Mouse (Mus musculus) kidney, embryonic 15.5 days (tissue): ENCODE data around the gene Fam20b. TPM values are rescaled to one million over a fixed set of nuclear protein-coding genes. Genes with fewer than 3 reads are reported as not detected.

Source experiments
- ATAC-seq: fragments of 200-750 bp; cut with Nextera tagmentation; replicated peaks from 2 replicates; pipeline ENCODE4 v1.8.0; 2017; ENCODE audit warnings: moderate TSS enrichment; ENCODE audit not compliant: low FRiP score
- H3K27ac ChIP-seq: fragments of 300-500 bp; sonication (generic); 2 replicates; pipeline ENCODE4 v1.5.1; 2015; ENCODE audit warnings: mild to moderate bottlenecking, inconsistent platforms
- H3K27me3 ChIP-seq: fragments of 300-500 bp; sonication (generic); 2 replicates; pipeline ENCODE4 v1.6.1; 2015; ENCODE audit warnings: inconsistent platforms
- H3K36me3 ChIP-seq: fragments of 300-500 bp; sonication (generic); 2 replicates; pipeline ENCODE4 v1.6.1; 2015; ENCODE audit warnings: inconsistent platforms
- H3K4me1 ChIP-seq: fragments of 300-500 bp; sonication (generic); 2 replicates; pipeline ENCODE4 v1.6.1; 2015; ENCODE audit warnings: inconsistent platforms
- H3K4me2 ChIP-seq: fragments of 300-500 bp; sonication (generic); 2 replicates; pipeline ENCODE4 v1.6.1; 2015; ENCODE audit warnings: moderate library complexity, mild to moderate bottlenecking, inconsistent platforms
- H3K4me3 ChIP-seq: fragments of 300-500 bp; sonication (generic); replicated peaks from 2 replicates; pipeline ENCODE4 v1.5.1; 2015; ENCODE audit warnings: mild to moderate bottlenecking, inconsistent platforms
- H3K9ac ChIP-seq: fragments of 300-500 bp; sonication (generic); 2 replicates; pipeline ENCODE4 v1.6.1; 2015; ENCODE audit warnings: mild to moderate bottlenecking, inconsistent platforms
- H3K9me3 ChIP-seq: fragments of 300-500 bp; sonication (generic); replicated peaks from 2 replicates; pipeline ENCODE4 v1.6.1; 2016; ENCODE audit warnings: inconsistent platforms
- WGBS: fragments of 180-500 bp; shearing (Covaris S2); methylation state at CpG from one replicate; pipeline ENCODE4 v1.1.7; 2015; ENCODE audit warnings: mixed read lengths; 5-methylcytosine and 5-hydroxymethylcytosine counted together
- polyA plus RNA-seq: library from polyadenylated mRNA; unstranded; fragments of >200 nt; fragmentation: Nextera tagmentation; extraction: Ambion mirVana; gene quantifications from 2 replicates; pipeline ENCODE4 v1.2.1, GENCODE M21; 2015

Fam20b gene
- polyA plus RNA-seq, 1 experiment from 2014 or later: 32.0 TPM

DNA sequence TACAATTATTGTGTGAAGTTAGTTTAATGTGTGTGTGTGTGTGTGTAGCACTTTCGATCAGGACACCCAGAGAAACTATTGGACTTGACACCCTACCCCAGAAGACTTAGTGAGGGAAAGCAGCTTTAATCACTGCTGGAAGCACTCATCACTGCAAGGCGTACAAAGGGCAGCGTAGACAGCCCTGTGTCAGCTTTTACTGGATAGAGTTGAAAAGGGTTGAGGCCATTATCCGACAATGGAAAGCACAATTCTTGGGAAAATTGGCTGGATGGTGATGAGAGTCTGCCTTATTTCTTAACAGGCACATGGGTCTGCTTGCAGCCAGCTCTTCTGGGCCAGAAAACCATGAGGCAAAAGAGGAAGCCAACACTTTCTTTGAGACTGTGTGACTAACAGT is 1.2 kb upstream of the Fam20b start:
- no peaks in the 10 kb centered on the region for H3K36me3 ChIP-seq
- no peak overlapping the region for H3K27ac ChIP-seq
- no peak overlapping the region; the same call in 1 of the 2 replicates for H3K4me3 ChIP-seq
- WGBS: 66% methylated on average over 4 of the region's 4 CpGs
- 0 out of 2 replicates have a peak, but pooled peaks cover 3% of the 10 kb centered on the region for H3K27me3 ChIP-seq
- peaks cover 31% of the 10 kb centered on the region for H3K4me1 ChIP-seq
- H3K9ac ChIP-seq: no peak overlapping the region
- no peak for ATAC-seq
- H3K9me3 ChIP-seq: no peaks in the 10 kb centered on the region
- H3K4me2 ChIP-seq: peak overlapping the region; percentile 75; the same call in 1 of the 2 replicates

DNA sequence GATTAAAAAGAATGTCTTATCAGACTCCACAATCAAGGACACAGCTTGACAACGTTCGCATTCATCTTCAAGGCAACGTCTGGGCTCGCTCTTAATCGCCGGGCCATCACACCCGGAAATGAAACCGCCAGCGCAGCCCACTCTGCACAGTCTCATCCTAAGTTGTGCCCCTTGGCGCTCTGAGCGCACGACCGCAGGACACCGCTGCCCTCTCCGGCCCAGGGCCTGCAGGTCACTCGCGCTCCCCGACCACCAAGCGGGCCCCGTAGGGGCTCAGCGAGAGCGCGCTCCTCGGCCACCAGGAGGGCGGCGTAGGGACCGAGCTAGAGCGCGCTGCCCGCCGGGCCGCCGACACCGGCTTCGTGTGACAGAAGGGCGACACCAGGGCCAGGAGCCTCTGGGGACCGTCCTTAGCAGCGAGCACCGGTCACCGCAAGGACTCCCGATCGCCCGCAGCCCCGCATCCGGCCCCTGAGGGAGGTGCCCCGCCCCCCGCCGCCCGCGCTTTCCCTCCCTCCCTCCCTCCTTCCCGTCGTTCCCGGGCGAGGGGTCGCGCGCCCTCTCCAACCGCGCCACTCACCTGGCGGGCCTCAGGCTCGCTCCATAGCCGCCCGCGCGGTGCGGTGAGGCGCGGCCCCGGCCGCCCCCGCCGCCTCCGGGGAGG is 468 bp downstream of the Fam20b start:
- Histone ChIP-seq H3K9me3 (no peaks in the 10 kb centered on the region), H3K9ac (peak overlapping the region; percentile 77), H3K27me3 (no peaks in the 10 kb centered on the region), H3K4me3 (peak overlapping the region; percentile 70), H3K4me1 (peaks cover 33% of the 10 kb centered on the region), H3K4me2 (peak overlapping the region; percentile 75), H3K36me3 (no peaks in the 10 kb centered on the region), H3K27ac (peak overlapping the region; percentile 95)
- under 1% methylated on average over 50 of the region's 73 CpGs for WGBS
- peak; percentile 88 for ATAC-seq

DNA sequence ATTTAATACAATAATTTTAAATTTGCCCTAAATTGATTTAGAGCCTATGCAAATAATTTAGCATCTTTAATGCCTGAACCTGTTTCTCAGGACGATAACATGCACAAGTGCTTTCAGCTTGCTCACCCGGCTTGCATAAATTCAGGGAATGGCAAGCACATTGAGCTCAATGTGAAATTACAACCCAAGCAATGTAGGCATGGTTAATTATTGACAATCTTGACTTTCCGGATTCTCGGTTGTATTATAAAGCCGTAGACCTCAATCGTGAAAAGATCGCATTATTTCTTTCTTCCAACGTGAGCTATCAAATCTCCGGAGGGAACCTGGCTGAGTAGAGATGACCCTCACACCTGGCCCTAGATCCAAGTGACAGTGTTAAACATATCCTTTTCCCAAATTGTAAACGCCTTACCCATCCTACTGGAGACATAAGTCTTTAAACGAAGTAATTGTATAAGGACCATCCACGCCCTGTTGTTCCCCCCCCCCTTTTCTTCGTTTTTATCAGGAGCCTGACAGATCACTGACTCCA is 1.1 kb downstream of the Fam20b start:
- no peak for ATAC-seq
- H3K4me3 ChIP-seq: peak overlapping the region; percentile 70
- peak overlapping the region; percentile 77 for H3K9ac ChIP-seq
- H3K9me3 ChIP-seq: no peaks in the 10 kb centered on the region
- no peaks in the 10 kb centered on the region for H3K36me3 ChIP-seq
- 9% methylated on average over 13 of the region's 13 CpGs for WGBS
- peaks cover 33% of the 10 kb centered on the region for H3K4me1 ChIP-seq
- H3K27ac ChIP-seq: peak overlapping the region; percentile 95
- no peaks in the 10 kb centered on the region for H3K27me3 ChIP-seq
- H3K4me2 ChIP-seq: peak overlapping the region; percentile 75

DNA sequence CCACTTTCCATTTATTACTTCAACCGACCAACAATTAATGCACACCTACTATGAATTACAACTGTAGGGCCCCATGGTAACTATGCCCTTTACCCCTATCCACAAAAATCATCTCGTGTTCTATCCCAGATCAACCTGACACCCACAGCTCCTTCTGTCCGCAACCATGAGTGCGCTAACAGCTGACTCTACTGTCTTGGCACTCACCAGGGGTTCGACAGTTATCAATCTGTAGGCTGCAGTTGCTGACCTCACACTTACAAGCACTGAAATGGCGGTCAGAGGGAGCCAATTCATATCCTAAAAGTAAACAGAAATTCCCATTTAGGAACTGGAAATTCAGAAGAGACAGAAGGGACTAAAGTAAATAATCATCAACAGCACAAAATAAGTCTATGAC is 2.2 kb downstream of the Fam20b start:
- H3K27ac ChIP-seq: no peak overlapping the region
- ATAC-seq: no peak
- H3K9me3 ChIP-seq: no peaks in the 10 kb centered on the region
- H3K36me3 ChIP-seq: no peaks in the 10 kb centered on the region
- H3K4me2 ChIP-seq: no peak overlapping the region
- no peak overlapping the region for H3K9ac ChIP-seq
- no peak overlapping the region for H3K4me3 ChIP-seq
- 80% methylated on average over 6 of the region's 6 CpGs for WGBS
- H3K27me3 ChIP-seq: no peaks in the 10 kb centered on the region
- H3K4me1 ChIP-seq: peaks cover 33% of the 10 kb centered on the region

DNA sequence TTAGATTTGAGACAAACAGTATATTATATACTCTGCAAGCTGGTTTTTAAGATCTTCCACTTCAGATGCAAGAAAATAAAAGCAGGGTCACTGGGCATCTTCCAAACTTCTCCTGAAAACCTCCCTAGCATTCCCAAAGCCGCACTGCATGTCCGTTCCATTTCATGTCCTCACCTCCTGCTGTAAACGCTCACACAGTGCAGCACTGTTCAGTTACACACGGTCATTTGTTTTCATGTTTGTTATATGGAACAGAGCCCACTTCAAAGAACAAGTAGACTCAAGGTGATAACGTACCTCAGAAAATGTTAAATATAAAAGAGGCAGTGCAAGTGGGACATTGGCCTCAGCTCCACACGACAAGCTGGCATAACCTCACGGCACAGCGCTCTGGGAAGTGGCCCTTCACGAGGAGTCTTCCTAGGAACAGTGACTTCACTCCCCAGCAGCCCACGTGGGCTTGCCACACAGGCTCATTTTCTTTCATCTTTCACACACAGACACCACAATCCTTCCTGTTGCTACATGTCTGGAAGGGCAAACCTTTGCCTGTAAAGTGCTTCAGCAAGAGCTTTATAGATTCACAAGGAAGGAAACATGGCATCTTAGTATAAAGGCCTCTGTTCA is 8.3 kb downstream of the Fam20b start:
- Histone ChIP-seq H3K27ac (0 out of 2 replicates have a peak overlapping the region, but pooled peaks have one; percentile 28), H3K9me3 (no peaks in the 10 kb centered on the region), H3K4me1 (peaks cover 14% of the 10 kb centered on the region), H3K9ac (no peak overlapping the region), H3K27me3 (no peaks in the 10 kb centered on the region), H3K4me2 (no peak overlapping the region), H3K36me3 (peaks cover 5% of the 10 kb centered on the region), H3K4me3 (no peak overlapping the region)
- 56% methylated on average over 10 of the region's 10 CpGs for WGBS
- ATAC-seq: 0 out of 2 replicates have a peak, but pooled peaks have one; percentile 49

DNA sequence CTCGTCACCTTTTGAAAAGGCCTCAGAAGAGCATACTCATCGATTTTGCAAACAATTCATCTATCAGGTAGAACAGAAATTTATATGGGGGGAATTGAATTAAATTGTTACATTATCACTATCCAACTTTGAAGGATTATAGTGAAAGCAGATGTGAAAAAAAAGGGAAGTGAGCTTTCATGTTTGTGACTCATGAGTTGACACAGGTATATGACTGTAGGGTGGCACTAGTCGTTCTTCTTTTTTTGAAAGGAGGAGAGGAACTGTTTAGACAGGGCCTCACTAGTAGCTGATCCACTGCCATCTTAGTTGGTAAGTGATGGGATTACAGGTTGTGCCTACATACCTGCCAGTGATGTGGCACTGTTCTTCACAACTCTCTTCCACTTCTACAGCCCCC is 10.2 kb downstream of the Fam20b start:
- 86% methylated on average over 3 of the region's 3 CpGs for WGBS

DNA sequence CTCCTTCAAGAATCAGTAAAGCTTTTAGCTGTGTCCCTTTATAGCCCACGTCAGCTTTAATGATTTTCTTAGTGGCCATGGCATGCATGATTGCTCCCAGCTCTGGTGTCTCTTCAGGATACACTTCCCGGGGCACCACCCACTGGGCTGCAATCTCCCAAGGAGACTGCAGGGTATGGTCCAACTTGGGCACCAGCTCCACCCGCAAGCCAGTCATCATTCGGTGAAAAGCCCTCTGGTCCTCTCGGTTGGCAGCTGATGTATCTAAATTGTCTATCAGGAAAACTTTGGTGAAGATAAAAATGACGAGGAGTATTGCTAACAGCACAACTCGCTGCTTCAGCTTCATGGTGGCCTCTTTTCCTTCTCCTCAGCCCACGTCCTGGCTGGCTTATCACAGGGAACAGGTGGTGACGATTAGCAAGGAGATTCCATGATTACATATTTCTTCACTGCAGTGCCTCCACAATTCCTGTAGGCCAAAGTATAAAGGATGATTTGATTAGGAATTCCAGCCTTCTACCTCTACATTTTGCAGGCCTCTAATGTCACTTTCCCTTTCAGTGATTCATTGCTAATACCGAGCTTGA is 13.1 kb downstream of the Fam20b start:
- Histone ChIP-seq H3K9me3 (no peaks in the 10 kb centered on the region), H3K36me3 (peaks cover 50% of the 10 kb centered on the region), H3K27me3 (no peaks in the 10 kb centered on the region), H3K4me2 (no peak overlapping the region), H3K4me3 (no peak overlapping the region), H3K27ac (no peak overlapping the region), H3K4me1 (peaks cover 7% of the 10 kb centered on the region), H3K9ac (no peak overlapping the region)
- ATAC-seq: no peak
- WGBS: 68% methylated on average over 10 of the region's 10 CpGs

More for the DNA sequence above, 10.2 kb downstream of the Fam20b start:
- no peaks in the 10 kb centered on the region for H3K9me3 ChIP-seq
- peaks cover 11% of the 10 kb centered on the region for H3K4me1 ChIP-seq
- no peak for ATAC-seq
- H3K27ac ChIP-seq: no peak overlapping the region
- no peak overlapping the region for H3K9ac ChIP-seq
- no peak overlapping the region for H3K4me2 ChIP-seq
- H3K27me3 ChIP-seq: no peaks in the 10 kb centered on the region
- no peak overlapping the region for H3K4me3 ChIP-seq
- peaks cover 24% of the 10 kb centered on the region for H3K36me3 ChIP-seq

DNA sequence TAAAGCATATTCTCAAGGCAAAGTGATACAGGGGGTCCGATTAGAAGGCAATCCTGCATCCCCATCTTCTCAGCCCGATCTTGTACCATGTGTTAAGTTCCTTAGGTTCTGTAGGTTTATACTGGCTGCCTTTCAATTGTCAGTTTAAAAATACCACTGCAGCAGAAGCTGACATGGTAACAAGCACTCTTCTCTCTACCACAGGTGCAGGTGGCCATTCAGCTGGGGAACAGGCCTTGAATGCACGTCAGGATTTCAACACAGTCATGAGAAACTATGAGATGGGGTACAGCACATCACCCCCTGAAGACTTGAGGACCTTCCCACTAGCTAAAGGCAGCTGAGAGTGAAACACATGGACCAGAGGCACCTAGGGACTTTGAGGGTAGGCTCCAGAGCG is 15.4 kb downstream of the Fam20b start:
- H3K4me2 ChIP-seq: no peak overlapping the region
- H3K4me1 ChIP-seq: no peaks in the 10 kb centered on the region
- WGBS: 91% methylated on average over 4 of the region's 4 CpGs
- H3K9me3 ChIP-seq: no peaks in the 10 kb centered on the region
- no peak overlapping the region for H3K4me3 ChIP-seq
- H3K27me3 ChIP-seq: no peaks in the 10 kb centered on the region
- no peak overlapping the region for H3K9ac ChIP-seq
- peaks cover 68% of the 10 kb centered on the region for H3K36me3 ChIP-seq
- no peak overlapping the region for H3K27ac ChIP-seq
- no peak for ATAC-seq

DNA sequence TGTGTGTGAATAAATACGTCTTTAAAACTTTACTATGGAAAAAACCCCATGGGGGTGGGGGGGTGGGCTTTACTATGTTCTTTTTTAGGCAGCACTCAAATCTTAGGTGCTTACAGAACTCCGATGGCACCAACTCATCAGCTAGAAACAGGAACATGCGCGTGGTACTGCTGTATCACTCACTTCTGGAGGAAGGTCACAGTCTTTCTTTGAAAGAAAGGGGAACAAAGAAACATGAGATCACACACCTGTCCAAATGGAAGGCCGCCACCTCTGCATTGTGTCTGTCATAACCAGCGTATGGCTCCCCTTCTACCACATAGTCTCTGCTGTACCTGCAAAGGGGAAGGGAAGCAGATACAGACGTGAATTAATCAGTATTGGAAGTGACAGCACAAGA is 16.7 kb downstream of the Fam20b start:
- Histone ChIP-seq H3K27me3 (no peaks in the 10 kb centered on the region), H3K9me3 (no peaks in the 10 kb centered on the region), H3K27ac (no peak overlapping the region), H3K4me2 (no peak overlapping the region), H3K4me1 (no peaks in the 10 kb centered on the region), H3K4me3 (no peak overlapping the region), H3K36me3 (peaks cover 79% of the 10 kb centered on the region), H3K9ac (no peak overlapping the region)
- ATAC-seq: no peak
- 93% methylated on average over 7 of the region's 7 CpGs for WGBS

DNA sequence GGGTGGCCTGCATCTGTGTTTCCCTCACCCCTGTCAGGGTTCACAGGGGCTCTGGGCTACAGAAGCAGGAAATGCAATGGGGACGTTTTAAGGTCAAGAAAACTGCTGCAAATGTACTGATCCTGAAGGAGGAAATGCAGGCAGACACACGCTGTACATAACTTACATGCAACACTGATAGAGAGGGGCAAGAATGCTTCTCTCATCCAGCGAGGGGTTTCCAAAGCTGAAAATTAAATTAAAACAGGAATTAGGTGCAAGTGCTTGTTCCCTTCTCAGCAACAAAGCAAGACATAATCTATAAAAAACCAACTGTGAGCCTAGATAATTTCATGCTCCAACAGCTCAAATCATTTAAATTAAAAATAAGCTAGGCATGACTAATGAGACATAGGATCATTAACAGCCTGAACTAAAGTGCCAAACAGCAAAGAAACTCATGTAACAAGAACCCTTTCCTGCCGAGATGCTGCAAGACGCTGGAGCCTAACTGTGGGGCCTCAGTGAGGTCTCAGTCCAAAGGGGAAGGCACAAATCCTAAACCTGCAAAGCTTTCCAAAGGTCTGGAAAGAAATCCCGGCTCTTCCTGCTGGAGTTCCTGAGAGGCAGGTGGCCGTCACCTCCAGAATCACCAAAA is 32.7 kb downstream of the Fam20b start:
- Histone ChIP-seq H3K4me2 (no peak overlapping the region), H3K9ac (no peak overlapping the region), H3K36me3 (peaks cover 81% of the 10 kb centered on the region), H3K9me3 (no peaks in the 10 kb centered on the region), H3K4me3 (no peak overlapping the region), H3K27ac (peak overlapping the region; percentile 81), H3K27me3 (no peaks in the 10 kb centered on the region), H3K4me1 (peaks cover 25% of the 10 kb centered on the region)
- 40% methylated on average over 7 of the region's 7 CpGs for WGBS
- peak; percentile 86 for ATAC-seq

DNA sequence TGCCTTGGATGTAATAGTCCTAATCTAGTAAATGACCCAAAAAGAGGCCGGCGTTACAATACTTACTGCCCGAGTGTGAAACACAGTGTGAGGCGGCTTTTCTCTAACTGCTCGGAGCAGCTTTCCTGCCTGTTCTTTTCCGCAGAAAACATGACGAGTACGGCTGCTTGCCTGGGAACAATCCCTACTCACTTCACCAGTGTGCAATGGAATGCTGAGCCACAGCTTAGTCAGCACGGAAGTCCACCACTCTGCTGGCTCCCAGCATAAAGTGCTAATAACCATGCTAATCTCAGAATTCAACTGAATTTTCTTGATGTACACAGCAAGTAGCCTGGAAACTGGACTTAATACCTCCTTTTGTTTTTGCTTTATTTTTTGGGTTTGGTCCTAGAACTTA is 39.3 kb downstream of the Fam20b start:
- H3K27me3 ChIP-seq: no peaks in the 10 kb centered on the region
- no peaks in the 10 kb centered on the region for H3K9me3 ChIP-seq
- no peak overlapping the region for H3K4me3 ChIP-seq
- no peak overlapping the region for H3K4me2 ChIP-seq
- peaks cover 46% of the 10 kb centered on the region for H3K36me3 ChIP-seq
- H3K9ac ChIP-seq: no peak overlapping the region
- no peak for ATAC-seq
- H3K27ac ChIP-seq: no peak overlapping the region
- WGBS: 78% methylated on average over 9 of the region's 9 CpGs
- H3K4me1 ChIP-seq: peaks cover 5% of the 10 kb centered on the region; the same call in 1 of the 2 replicates

DNA sequence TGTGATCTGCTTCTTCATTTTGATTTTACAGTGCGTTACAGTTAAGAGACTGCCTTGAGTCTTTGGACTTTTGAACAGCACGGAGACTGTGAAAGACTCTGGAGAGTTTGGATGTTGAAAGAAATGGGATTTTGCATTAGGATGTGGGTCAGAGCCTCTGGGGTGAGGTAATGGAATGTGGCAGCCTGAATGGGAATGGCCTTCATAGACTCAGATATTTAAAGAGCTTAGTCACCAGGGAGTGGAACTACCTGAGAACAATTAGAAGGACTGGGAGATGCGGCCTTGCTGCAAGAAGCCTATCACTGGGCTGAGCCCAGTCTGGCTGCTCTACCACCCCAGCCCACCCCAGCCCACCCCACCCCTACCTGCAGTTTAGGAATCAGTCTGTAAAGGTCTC is 41.7 kb downstream of the Fam20b start:
- 80% methylated on average over 3 of the region's 3 CpGs for WGBS
- Histone ChIP-seq H3K36me3 (peaks cover 30% of the 10 kb centered on the region), H3K27ac (no peak overlapping the region), H3K4me2 (no peak overlapping the region), H3K27me3 (no peaks in the 10 kb centered on the region), H3K9ac (no peak overlapping the region), H3K9me3 (no peaks in the 10 kb centered on the region), H3K4me3 (no peak overlapping the region), H3K4me1 (peaks cover 20% of the 10 kb centered on the region)
- ATAC-seq: no peak
